Mouse (Mus musculus) erythroblast, embryonic 14.5 days (primary cell): ENCODE measurements around the gene Grm1.

Experiments
- GATA1 ChIP-seq: IDR thresholded peaks from 2 replicates; pipeline ENCODE4 v1.6.1; 2012; ENCODE audit warnings: low read length, inconsistent platforms, mixed read lengths
- TAL1 ChIP-seq: IDR thresholded peaks from 3 replicates; pipeline ENCODE4 v1.6.1; 2012; ENCODE audit warnings: low read length, inconsistent platforms, mixed read lengths

DNA sequence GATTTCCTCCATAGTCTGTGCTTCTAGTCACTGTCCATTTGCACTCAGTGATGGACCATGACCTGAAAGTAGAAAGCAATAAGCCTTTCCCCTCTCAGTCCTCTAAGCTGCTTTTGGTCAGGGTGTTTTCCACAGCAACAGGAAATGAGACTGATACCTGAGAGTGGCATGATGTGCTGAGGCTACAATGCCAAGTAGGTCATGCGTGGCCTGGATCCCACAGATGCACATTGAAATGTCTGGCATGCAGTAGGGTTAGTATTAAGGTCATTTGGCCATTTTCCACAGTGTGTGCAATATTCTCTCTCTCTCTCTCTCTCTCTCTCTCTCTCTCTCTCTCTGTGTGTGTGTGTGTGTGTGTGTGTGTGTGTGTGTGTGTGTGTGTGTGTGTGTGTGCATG, 254.8 kb downstream of the Grm1 start:
- TF ChIP-seq TAL1, result no peak
- TF ChIP-seq GATA1, result no peak
